In genomic region chr1:85680226-85680625, GRCm38 (mm10) we compare ENCODE assay signal across 14 mouse cellular contexts. TPM values are rescaled to one million over a fixed set of nuclear protein-coding genes. Genes with fewer than 3 reads are reported as not detected.
A peak's percentile ranks its signal among the peaks of the same experiment; 100 is the strongest.
DNase-seq lines count a peak whose midpoint lies in the region; ATAC-seq lines count a peak whose summit lies in the region.
"Had no signal": no experiment of that assay in that cellular context is flagged by ENCODE, and none has a peak within 500 bp of the region (broad histone marks: within the 10 kb centered on the region; RNA-seq: fewer than 3 reads in every experiment).

No protein-coding gene starts in this region.

- intact Hi-C loops in heart, postnatal 36 days (cut with DNase I) = no loop called here
- intact Hi-C loops in left cerebral cortex, postnatal 10 days (cut with DNase I) = no loop called here

- no peak overlapping the region for H3K27ac ChIP-seq in heart, embryonic 16.5 days (ENCODE audit: low read length)
- no peak overlapping the region for H3K27ac ChIP-seq in forebrain, embryonic 15.5 days (replicated peaks)
- H3K27ac ChIP-seq: limb, embryonic 15.5 days; lung, embryonic 15.5 days had no signal

- no peak for DNase-seq in heart, postnatal 36 days
- DNase-seq in embryo, embryonic 9.5 days (ENCODE audit: extremely low spot score) = peak; percentile 17
- peak; percentile 76 for DNase-seq in thymus, postnatal 0 days (ENCODE audit: low spot score)
- DNase-seq in left cerebral cortex, postnatal 10 days (ENCODE audit: extremely low spot score in 1 of 2, low spot score in 2 of 2) = no peak
- DNase-seq: B cell, adult 2 months; heart, postnatal 4 days; right cerebral cortex, postnatal 4 days had no signal

- ATAC-seq in heart, embryonic 16.5 days (replicated peaks; ENCODE audit: extremely low read depth, insufficient read depth, low FRiP score) = 0 out of 2 replicates have a peak, but pooled peaks have one; percentile 32
- peak; percentile 41 for ATAC-seq in CD4-positive, CD25-positive, alpha-beta regulatory T cell, adult 4 months
- no peak for ATAC-seq in activated CD4-positive, CD25-positive, alpha-beta regulatory T cell, adult 4 months
- ATAC-seq in forebrain, embryonic 15.5 days (replicated peaks) = no peak
- ATAC-seq: intestine, postnatal 0 days had no signal

- no peak overlapping the region for H3K4me2 ChIP-seq in heart, embryonic 16.5 days (ENCODE audit: low read depth, low read length)
- no peak overlapping the region for H3K4me2 ChIP-seq in forebrain, embryonic 15.5 days (replicated peaks)
- H3K4me2 ChIP-seq: limb, embryonic 15.5 days; lung, embryonic 15.5 days had no signal

- H3K4me1 ChIP-seq in heart, embryonic 16.5 days (ENCODE audit: control insufficient read depth, insufficient read depth, low read length) = no peaks in the 10 kb centered on the region; the same call in 1 of the 2 replicates
- H3K4me1 ChIP-seq in forebrain, embryonic 15.5 days = no peaks in the 10 kb centered on the region
- H3K4me1 ChIP-seq: limb, embryonic 15.5 days; lung, embryonic 15.5 days had no signal

- H3K36me3 ChIP-seq in heart, embryonic 16.5 days (ENCODE audit: control insufficient read depth, insufficient read depth) = no peaks in the 10 kb centered on the region
- no peaks in the 10 kb centered on the region for H3K36me3 ChIP-seq in forebrain, embryonic 15.5 days
- H3K36me3 ChIP-seq: limb, embryonic 15.5 days; lung, embryonic 15.5 days had no signal

- H3K9me3 ChIP-seq in heart, embryonic 16.5 days (replicated peaks; ENCODE audit: control insufficient read depth, low read length) = no peaks in the 10 kb centered on the region
- no peaks in the 10 kb centered on the region for H3K9me3 ChIP-seq in forebrain, embryonic 15.5 days
- H3K9me3 ChIP-seq: limb, embryonic 15.5 days; lung, embryonic 15.5 days had no signal

- H3K4me3 ChIP-seq in heart, embryonic 16.5 days (ENCODE audit: low read length) = no peak overlapping the region
- no peak overlapping the region for H3K4me3 ChIP-seq in forebrain, embryonic 15.5 days
- H3K4me3 ChIP-seq: limb, embryonic 15.5 days; lung, embryonic 15.5 days had no signal

- no peaks in the 10 kb centered on the region for H3K27me3 ChIP-seq in heart, embryonic 16.5 days (ENCODE audit: control insufficient read depth, insufficient read depth, low read length)
- H3K27me3 ChIP-seq in forebrain, embryonic 15.5 days = no peaks in the 10 kb centered on the region
- H3K27me3 ChIP-seq: limb, embryonic 15.5 days; lung, embryonic 15.5 days had no signal

- no peak overlapping the region for H3K9ac ChIP-seq in heart, embryonic 16.5 days (ENCODE audit: low read length)
- H3K9ac ChIP-seq in forebrain, embryonic 15.5 days (replicated peaks) = no peak overlapping the region
- H3K9ac ChIP-seq: limb, embryonic 15.5 days; lung, embryonic 15.5 days had no signal

- WGBS in heart, embryonic 16.5 days = 55% methylated on average over 4 of the region's 4 CpGs
- 73% methylated on average over 4 of the region's 4 CpGs for WGBS in forebrain, embryonic 15.5 days

RNA-seq across cellular contexts. Expression of gene Sp100, which starts 30.4 kb away (rescaled TPM):
- 4.8 and 9.9 TPM in 2 replicates for polyA plus RNA-seq in heart, embryonic 16.5 days (2015; fragmentation: Nextera tagmentation; extraction: Ambion mirVana)
- total RNA-seq in heart, postnatal 36 days (2021) = 10 to 100 TPM; 15.5 to 31.8 TPM
- 1,000 to 10,000 TPM; 1,029 to 1,102 TPM for polyA plus RNA-seq in CD4-positive, CD25-positive, alpha-beta regulatory T cell, adult 4 months (2017; shearing (Covaris generic))
- polyA plus RNA-seq in thymus, postnatal 0 days (2015; fragmentation: Nextera tagmentation; extraction: Ambion mirVana) = 118 and 129 TPM in 2 replicates
- total RNA-seq in left cerebral cortex, postnatal 10 days (2021) = under 1 TPM in 1 of 2 experiments, not detected in 1; 0.61 TPM
- polyA plus RNA-seq in activated CD4-positive, CD25-positive, alpha-beta regulatory T cell, adult 4 months (2017; shearing (Covaris generic)) = 1,000 to 10,000 TPM in 1 of 2 experiments, 100 to 1,000 TPM in 1; 907 to 1,062 TPM
- polyA plus RNA-seq in forebrain, embryonic 15.5 days (2015; fragmentation: Nextera tagmentation; extraction: Ambion mirVana) = 0.37 and 0.46 TPM in 2 replicates

Comparison
In these comparisons a context has a peak if more than half of its experiments do, and no peak if none do; other contexts are left out.
1. ATAC-seq: peak in heart, embryonic 16.5 days (single experiment) and CD4-positive, CD25-positive, alpha-beta regulatory T cell, adult 4 months (single experiment); none in activated CD4-positive, CD25-positive, alpha-beta regulatory T cell, adult 4 months (single experiment) and forebrain, embryonic 15.5 days (single experiment).
2. DNase-seq: peak in embryo, embryonic 9.5 days (single experiment) and thymus, postnatal 0 days (single experiment); none in heart, postnatal 36 days (0 of 2) and left cerebral cortex, postnatal 10 days (0 of 2).
3. RNA of gene Sp100, which starts 30.4 kb away (polyA plus RNA-seq): 1,029 to 1,102 TPM in CD4-positive, CD25-positive, alpha-beta regulatory T cell, adult 4 months, 907 to 1,062 TPM in activated CD4-positive, CD25-positive, alpha-beta regulatory T cell, adult 4 months and 118 to 129 TPM in thymus, postnatal 0 days; 4.8 to 9.9 TPM in heart, embryonic 16.5 days and 0.37 to 0.46 TPM in forebrain, embryonic 15.5 days; every median in the first group is over 10 times any median in the second.